Mouse (Mus musculus) heart, postnatal 25 days (tissue): Measurements from ENCODE around the gene Nedd4. TPM values are rescaled to one million over a fixed set of nuclear protein-coding genes. Genes with fewer than 3 reads are reported as not detected.
A peak's percentile ranks its signal among the peaks of the same experiment; 100 is the strongest.
"Not testable (repeated sequence)": the region's sequence is repeated elsewhere in the genome, so short reads cannot be mapped to it uniquely, and the experiment has no call there.

ENCODE experiments used
- DNase-seq: peaks from one replicate; pipeline ENCODE4 v3.0.0; 2022; ENCODE audit warnings: low spot score
- intact Hi-C: fragments of 180-260 bp; cut with DNase I; formaldehyde crosslinking; loops from one replicate; pipeline ENCODE4 v1.15.1; 2025
- total RNA-seq, 2 experiments: library from RNA; stranded (reverse); gene quantifications; 2 replicates each; pipeline ENCODE4 v1.2.3; 2021

Gene Nedd4
- total RNA-seq, 2 experiments from 2014 or later: 337 to 377 TPM

DNA sequence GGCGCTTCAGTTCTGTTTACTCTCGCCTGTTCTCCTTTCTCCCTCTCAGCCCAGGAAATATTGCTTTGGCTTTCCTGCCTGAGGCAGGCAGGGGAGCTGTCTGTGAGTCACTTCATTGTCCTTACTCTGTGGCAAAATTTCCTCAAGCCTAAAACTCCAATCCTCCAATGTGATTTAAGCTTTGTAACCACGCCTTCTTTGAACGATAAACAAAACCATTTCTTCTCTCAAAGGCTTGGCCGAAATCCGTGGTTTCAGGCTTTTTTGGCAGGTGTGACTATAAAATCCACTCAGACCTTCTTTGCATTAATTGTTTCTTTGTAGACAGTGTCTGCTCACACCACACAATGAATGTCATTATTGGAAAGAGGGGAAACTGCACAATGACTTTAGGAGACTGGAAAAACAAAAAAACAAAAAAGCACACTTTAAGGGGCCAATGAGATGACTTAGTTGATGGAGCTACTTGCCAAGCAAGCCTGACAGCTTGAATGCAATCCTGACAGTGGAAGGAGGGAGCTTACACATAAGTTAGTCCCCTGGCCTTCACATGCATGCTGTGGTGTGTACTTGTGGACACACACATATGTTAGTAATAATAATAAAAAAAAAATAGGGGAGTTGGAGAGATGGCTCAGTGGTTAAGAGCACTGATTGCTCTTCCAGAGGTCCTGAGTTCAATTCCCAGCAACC, 17.6 kb upstream of the Nedd4 start:
- intact Hi-C loops: no loop called here
- DNase-seq: no peak

DNA sequence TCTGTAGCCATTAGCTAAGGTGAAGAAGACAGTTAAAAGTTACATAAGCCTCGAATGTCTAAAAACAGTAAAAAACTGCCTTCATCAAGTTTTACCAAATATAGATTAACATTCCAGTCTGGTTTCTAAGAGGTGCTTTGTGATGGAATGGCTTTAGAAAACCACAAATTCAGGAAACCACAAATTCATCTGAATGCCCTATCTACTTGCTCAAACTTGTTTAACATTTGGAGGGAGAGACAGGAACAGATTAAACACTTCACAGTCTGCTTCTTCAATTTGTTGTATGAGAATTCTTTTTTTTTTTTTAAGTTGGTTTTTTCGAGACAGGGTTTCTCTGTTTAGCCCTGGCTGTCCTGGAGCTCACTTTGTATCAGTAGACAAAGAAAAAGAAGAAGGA, 12.4 kb upstream of the Nedd4 start:
- DNase-seq: no peak
- intact Hi-C loops: no loop called here

DNA sequence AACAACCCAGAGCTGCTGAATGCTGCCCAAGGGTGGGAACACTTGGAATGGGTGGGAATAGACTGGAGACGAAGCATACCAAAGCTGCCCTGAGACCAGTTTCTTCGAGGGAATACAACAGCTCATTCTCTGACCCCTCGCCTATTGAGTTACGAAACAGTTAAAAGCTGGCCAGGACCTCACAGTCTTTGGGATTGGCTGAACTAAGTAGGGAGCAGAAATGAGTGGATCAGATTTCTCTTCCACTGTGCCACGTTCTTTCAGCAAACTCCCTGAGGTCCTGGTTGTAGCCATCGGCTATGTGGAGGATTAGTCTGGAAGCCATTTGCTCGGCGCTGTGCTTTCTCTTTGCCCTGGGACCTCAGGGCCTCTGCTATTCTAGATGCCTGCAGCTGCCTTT, 9.2 kb upstream of the Nedd4 start:
- peak; percentile 35 for DNase-seq
- intact Hi-C loops: no loop called here

DNA sequence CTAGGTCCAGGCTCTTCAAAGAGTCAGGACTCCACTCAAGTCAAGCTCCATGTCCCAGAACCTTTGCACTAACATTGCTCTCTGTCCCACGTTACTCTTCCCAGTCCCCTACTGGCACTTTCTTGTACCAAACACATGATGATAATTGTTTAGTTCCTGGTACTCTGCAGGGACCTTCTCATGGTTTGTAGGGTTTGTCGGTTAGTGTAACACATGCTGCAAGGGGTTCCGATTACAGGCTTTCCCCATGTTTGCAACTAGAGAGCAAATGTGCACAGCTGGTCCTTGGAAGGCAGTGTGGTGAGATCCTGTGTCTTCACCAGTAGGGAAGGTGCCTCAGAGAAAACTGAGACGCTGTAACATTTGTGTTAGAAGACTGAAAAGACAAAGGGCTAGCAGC, 8.6 kb upstream of the Nedd4 start:
- no peak for DNase-seq
- intact Hi-C loops: no loop called here

DNA sequence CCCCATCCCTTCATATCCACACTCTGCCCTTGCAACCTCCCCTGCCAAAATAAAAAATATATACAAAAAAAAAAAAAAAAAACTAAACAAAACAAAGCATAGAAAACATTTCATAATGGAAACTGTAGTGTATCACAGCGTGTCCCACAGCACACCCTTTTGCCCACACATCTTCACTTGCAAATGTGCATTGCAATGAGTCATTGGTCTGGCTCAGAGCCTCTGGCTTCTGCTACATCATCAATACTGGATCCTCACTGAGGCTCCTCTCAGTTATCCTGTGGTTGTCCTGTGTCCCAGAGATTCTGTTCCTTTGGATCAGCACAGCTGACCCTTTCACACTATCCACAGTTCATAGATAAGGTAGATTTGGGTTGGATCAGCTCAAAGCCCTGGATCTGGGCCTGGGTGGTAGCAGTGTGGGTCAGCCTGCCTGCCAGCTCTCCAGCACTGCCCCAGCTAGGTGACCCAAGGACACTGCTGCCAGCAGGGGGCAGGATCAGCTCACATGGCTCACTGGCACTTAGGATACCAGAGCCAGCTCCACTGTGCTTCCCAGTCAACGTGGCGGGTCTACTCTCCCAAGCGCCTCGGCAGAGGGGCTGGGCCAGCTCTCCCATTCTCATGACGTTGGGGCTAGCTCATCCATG, 7.4 kb upstream of the Nedd4 start:
- DNase-seq: no peak
- intact Hi-C loops: loop anchor here (2.0 kb wide), 1 partner anchor 18 kb away; no protein-coding TSS in a partner anchor

DNA sequence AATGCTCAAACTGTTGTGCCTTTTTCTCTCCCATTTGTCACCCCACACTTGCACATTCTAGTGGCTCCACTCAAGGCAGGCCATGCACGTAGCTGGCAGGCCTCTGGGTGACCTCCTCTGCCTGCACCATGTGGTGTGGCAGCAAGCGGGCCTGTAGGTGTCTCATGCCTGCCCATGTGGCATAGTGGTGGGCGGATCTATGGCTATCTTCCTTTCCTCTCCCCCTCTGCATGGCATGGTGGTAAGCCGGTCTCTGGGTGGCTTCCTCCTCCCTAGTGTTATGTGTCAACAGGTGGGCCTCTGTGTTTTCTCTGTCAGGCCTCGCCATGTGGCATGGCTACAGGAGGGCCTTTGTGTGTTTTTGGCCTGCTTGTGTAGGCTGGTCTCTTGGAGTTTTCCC, 6.5 kb upstream of the Nedd4 start:
- no peak for DNase-seq
- intact Hi-C loops: loop anchor here (2.0 kb wide), 1 partner anchor 17 kb away; no protein-coding TSS in a partner anchor

DNA sequence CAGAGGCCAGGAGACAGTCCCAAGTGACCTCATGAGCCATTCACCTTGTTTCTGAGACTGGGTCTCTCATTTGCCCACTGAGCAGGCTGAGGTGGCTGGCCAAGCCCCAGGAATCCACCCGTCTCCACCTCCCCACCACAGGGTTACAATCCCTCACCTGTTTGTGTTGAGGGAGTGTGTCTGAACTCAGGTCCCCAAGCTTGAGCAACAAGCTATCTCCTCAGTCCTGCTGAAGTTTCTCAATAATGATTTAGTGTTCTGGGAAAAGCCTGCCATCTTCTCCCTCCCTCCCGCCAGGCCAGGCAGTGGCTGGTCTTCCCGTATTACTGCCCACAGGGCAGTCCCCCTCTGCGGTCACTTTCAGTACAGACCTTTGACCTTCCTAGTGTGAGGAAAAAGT, 5.7 kb upstream of the Nedd4 start:
- intact Hi-C loops: no loop called here
- no peak for DNase-seq

DNA sequence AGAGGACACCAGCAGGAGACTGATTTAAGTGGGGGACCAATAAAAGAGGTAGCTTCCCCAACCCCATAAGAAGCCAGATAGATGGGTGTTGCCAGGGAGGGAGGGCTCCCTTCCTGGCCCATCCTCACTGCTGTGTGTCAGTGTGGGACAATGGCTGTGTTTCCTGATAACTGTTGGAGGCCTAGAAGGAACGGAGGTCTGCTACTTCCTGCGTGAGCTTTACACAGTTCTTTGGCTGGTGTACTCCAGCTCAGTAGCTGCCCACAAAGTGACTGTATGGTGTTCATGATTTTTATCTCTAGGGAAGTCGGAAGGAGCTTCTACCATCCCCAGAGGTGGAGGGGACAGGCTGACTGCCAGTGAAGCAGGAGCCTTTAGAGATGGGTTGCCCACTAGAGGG, 5.2 kb upstream of the Nedd4 start:
- intact Hi-C loops: no loop called here
- no peak for DNase-seq

DNA sequence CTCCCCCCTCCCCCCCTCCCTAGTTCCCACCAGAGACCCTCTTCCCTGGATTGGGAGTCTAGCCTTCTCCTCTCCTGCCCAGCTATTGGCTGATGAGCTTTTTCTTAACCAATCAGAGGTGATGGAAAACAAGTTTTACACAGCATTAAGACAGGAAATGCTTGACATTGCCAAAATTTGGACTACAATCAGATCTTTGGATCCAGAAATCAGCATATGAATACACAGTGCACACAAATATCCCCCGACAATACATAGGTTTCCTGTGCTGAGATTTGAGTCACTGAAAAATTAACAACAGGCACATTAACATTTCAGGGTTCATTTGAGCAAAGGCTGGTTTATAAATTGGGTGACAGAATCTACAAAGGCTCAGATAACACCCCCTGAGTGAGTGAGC, 4.5 kb upstream of the Nedd4 start:
- intact Hi-C loops: no loop called here
- no peak for DNase-seq

DNA sequence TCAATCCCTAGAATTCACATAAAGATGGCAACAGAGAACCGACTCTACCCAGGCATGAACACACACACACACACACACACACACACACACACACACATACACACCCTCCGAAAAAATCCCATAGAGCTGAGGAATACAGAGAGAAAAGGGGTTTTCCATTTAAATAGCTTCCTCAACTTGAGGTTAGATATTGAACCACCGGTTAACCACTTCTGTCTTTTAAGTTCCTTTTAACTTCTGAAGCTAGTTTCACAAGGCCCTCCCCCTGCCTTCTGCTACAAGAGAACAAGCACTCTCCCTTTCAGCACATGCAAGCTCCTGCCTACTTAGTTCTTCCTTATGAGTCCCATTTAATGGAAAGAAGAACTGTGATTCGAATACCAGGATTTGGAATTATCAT, 2.0 kb upstream of the Nedd4 start:
- DNase-seq: no peak
- intact Hi-C loops: no loop called here

DNA sequence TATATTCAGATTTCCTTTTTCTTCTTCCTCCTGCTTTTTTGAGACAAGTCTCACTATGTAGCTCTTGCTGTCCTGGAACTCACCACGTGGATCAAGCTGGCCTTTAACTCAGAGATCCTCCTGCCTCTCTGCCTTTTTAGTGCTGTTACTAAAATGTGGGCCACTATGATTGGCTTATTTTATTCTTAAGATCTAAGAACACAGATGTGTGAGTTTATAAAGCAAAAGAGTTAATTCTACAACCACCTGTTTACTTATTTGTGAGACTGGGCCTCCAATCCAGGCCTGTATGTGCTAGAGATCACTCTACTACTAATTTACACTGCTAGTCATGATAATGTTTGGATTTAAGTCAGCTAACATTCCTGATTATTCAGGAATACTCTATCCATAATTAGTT, 1.2 kb upstream of the Nedd4 start:
- DNase-seq: no peak
- intact Hi-C loops: no loop called here

DNA sequence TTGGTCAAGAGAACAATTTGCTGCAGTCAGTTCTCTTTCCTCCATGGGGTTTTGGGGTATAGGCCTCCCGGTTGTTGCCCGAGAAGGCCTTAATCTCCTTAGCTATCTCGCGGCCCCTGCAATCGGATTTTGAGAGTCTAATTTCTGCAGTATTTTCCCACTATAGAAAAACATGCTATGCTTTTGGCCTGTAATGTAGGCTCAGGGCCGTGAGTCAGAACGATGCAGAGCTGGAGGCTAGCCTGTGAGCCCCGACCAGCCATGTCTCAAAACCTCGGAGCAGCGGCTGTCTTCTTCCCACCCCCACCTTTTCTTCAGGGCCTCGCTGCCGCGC, 618 bp upstream of the Nedd4 start:
- DNase-seq: no peak
- intact Hi-C loops: no loop called here

DNA sequence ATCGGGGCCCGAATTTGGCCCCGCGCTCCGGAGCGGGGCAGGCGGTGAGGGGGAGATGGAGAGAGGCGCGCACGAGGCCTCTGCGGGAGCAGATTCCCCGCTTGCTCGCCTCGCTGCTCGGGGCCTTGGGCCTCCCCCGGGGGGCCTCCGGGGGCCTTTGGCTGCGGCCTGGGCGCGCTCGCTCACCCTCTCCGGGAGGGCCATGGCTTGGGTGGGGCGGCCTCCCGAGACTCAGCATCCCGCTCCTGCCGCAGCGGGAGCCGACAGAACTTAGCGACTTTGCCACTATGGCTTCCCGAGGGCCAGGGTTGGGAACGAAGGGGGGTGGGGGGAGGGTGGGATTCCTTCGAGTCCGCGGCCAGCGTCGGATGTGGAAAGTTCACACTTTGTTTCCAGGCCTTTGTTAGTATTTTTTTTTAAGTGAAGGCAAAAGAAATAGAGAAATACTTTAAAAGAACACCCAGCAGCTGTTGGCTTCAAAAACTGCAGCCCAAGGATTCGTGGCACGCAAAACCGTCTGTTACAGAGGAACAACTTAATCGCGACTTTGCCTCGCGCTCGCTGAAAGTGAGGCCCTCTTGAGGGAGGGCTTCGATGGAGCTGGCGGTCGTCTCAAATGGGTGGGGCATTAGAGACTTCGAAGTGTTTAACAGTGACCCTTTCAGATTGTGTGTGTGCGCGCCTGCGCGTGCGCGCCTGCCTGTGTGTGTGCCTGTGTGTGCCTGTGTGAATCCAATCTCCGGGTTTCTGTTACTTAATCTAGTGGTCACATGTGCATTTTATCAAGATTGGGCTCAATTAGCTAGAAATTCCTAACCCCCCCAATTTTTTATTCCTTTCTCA, 766 bp downstream of the Nedd4 start:
- peak; percentile 80 for DNase-seq
- intact Hi-C loops: loop anchor here (2.0 kb wide), 1 partner anchor 22 kb away; no protein-coding TSS in a partner anchor

DNA sequence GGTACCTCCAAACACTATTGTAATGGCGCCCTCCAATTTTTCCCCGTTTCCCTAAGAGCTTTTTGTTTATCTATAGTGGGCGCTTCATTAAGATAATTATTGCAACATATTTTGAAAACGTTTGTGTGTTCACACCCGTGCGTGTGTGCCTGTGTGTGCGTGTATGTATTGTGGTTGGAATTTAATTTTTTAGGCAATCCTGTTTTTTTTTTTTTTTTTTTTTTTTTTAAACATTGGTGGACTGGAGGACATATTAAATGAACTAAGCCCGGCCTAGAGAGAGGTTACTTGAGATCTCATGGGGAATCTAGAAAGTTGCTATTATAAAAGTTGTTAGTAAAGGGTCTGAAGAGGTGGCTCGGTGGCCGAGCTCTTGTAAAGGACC, 1.4 kb downstream of the Nedd4 start:
- DNase-seq: no peak
- intact Hi-C loops: loop anchor here (2.0 kb wide), 1 partner anchor 23 kb away; no protein-coding TSS in a partner anchor

DNA sequence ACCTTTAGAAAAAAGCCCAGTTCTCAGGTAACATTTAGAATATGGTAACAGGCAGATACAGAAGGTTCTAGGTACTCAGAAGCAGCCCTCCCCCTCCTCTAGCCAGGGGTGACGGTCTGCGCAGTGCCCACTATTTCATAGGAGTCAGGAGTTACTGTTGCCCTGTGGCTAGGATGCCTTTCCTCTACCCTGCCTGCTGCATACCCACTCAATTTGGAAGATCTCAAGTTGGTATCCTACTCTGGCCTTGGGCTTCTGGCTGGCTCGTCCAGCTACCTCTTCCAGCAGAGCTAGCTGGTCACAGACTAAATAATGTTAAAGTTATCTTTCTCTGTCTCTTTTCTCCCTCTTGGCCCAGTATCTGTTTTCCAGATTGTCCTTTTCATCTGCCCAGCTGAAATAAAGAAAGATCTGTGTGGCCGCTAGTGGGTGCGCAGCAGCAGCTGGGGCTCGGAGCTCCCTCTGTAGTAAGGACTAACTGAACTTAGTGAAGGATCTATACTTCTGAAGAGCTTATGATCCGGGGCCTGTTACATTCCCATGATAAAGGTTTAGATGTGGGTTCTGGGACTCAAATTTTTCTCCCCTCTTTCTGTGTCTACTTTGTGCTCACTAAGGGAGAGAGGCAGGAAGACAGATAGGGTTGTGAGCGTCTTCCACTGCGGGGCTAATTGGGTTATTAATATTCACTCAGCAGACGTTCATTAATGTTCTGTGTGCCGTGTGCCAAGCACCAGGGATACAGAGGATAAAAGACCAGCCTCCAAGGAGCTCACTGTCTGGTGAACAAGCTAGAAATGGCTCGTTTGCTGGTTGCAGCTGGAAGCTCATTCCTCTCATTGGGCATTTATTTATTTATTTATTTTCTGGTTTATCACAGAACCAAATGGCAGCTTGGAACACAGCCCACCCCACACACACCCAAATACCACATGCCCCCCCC, 2.5 kb downstream of the Nedd4 start:
- DNase-seq: no peak
- intact Hi-C loops: no loop called here

DNA sequence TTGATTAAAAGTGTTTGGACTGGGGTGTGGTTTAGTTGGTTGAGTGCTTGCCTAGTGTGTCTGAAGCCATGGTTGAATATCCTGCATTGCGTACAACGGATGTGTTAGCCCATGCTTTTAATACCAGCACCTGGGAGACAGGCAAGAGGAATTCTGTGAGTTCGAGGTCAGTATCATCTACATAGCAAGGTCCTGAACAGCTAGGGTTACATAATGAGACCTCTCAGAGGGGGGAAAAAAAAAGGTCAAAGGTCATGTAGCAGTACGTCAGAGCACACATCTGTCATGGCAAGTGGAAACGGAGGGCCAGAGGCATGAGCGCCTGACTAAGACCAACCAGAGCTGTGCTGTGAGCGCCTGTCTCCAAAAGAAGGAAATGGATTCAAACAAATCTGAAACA, 3.4 kb downstream of the Nedd4 start:
- DNase-seq: no peak
- intact Hi-C loops: no loop called here

DNA sequence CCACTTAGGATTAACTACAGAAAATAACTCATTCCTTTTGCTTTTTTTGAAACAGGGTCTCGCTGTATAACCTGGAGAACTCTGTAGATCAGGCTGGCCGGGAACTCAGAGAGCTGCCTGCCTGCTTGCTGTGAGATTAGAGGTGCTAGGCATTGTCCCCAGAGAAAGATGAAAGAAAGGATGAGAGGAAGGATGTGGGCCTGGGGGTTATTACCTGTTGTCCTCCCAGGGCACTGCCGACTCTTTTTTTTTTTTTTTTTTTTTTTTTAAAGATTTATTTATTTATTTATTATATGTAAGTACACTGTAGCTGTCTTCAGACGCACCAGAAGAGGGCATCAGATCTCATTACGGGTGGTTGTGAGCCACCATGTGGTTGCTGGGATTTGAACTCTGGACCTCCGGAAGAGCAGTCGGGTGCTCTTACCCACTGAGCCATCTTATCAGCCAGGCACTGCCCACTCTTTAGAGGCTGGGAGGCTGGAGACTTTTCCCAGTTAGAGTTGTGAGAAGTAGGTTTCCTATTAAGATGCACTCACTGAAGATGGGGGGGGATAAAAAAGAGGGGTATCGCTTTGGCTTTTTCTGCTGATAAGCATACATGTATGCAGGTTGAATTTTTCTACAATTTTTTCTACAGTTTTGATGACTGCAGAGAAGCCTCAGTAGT, 4.3 kb downstream of the Nedd4 start:
- DNase-seq, intact Hi-C loops: not testable (repeated sequence)

DNA sequence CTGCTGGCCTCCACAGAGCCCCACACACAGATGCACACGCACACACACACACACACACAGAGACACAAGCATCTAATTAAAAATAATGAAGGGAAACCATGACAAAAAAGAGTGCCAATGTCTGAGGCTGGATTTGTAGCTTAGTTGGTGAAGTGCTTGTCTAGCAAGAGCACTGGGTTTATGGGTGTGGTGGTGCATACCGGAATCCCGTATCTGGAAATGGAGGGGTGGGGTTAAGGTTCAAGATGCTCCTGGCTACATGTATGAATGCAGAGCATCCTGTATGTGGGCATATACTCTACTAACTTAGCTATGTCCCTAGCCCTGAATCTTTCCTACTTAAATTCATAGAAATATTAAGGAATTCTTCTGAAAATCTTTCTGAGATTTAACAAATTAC, 5.0 kb downstream of the Nedd4 start:
- intact Hi-C loops: no loop called here
- DNase-seq: no peak

DNA sequence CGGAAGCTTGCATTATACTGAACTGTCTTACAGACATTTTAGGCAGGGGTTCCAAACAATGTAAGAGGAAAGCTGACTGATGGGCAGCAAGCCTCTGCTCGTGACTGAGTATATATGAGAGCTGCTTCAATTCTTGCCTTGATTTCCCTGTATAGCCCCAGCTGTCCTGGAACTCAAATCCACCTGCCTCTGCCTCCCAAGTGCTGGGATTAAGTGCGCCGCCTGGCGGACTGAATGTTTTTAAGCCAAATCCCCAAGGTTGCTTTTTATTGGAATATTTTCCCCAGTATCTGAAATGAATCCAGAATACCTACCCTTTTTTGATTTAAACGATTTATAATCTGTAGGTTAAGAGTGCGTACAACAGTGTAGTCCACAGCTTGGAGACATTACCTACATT, 7.2 kb downstream of the Nedd4 start:
- no peak for DNase-seq
- intact Hi-C loops: no loop called here
